Comparison of ENCODE assay signal across 13 mouse cellular contexts in the genomic region with DNA sequence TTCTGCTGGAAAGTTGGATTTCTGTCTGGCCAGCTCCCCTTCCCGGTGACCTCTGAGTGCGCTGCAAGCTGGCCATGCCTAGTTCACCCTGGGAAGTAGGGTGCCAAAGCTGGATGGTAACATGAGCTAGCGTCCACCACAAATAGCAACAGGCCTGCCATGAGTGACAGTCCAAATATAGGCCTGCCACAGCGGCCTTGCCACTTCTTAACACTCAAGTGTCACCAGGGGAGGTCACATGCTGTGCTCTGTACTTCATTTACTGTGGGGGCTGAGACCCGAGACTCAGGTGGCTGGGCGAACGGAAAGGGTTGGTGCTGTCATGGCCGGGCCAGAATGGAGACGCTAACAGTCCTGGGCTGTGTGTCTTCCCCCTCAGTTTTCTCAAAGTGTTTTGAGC. TPM values are rescaled to one million over a fixed set of nuclear protein-coding genes. Genes with fewer than 3 reads are reported as not detected.
DNase-seq lines count a peak whose midpoint lies in the region; ATAC-seq and TF ChIP-seq lines count a peak whose summit lies in the region.
"Had no signal": no experiment of that assay in that cellular context is flagged by ENCODE, and none has a peak within 500 bp of the region (broad histone marks: within the 10 kb centered on the region; RNA-seq: fewer than 3 reads in every experiment).

Fsd2 (minus strand) TSS at position 53 of the 400 bp plus-strand sequence.

- no peak for TF ChIP-seq CTCF in left cerebral cortex, adult 2 months (IDR thresholded peaks at IDR 0.05)

- 79% methylated on average over 9 of the region's 9 CpGs for WGBS in hindbrain, embryonic 10.5 days
- 70% methylated on average over 9 of the region's 9 CpGs for WGBS in hindbrain, embryonic 11.5 days
- WGBS in forebrain, embryonic 16.5 days = 81% methylated on average over 9 of the region's 9 CpGs

- no peaks in the 10 kb centered on the region for H3K9me3 ChIP-seq in hindbrain, embryonic 10.5 days
- H3K9me3 ChIP-seq in hindbrain, embryonic 11.5 days (ENCODE audit: control insufficient read depth, low read length) = no peaks in the 10 kb centered on the region
- H3K9me3 ChIP-seq in forebrain, embryonic 16.5 days (ENCODE audit: control insufficient read depth, low read length) = no peaks in the 10 kb centered on the region

- H3K9ac ChIP-seq in hindbrain, embryonic 11.5 days (ENCODE audit: low read depth, low read length) = no peak within 1 kb of the TSS
- H3K9ac ChIP-seq in forebrain, embryonic 16.5 days (replicated peaks; ENCODE audit: low read depth, low read length) = no peak within 1 kb of the TSS
- H3K9ac ChIP-seq: liver, postnatal 0 days had no signal

- no peak for ATAC-seq in hindbrain, embryonic 11.5 days (ENCODE audit: low FRiP score)
- no peak for ATAC-seq in forebrain, embryonic 16.5 days
- ATAC-seq: liver, postnatal 0 days had no signal

- intact Hi-C loops in heart, postnatal 14 days (cut with DNase I) = no loop called here
- intact Hi-C loops in left cerebral cortex, adult 2 months (cut with DNase I) = no loop called here

- 0 out of 2 replicates have a peak within 1 kb of the TSS, but pooled peaks have one; percentile 45 for H3K27ac ChIP-seq in hindbrain, embryonic 10.5 days
- no peak within 1 kb of the TSS for H3K27ac ChIP-seq in hindbrain, embryonic 11.5 days (ENCODE audit: low read depth, low read length)
- H3K27ac ChIP-seq in forebrain, embryonic 16.5 days (ENCODE audit: low read length) = peak within 1 kb of the TSS; percentile 60
- no peak within 1 kb of the TSS for H3K27ac ChIP-seq in left cerebral cortex, adult 2 months

- no peak within 1 kb of the TSS for H3K4me2 ChIP-seq in hindbrain, embryonic 11.5 days (replicated peaks; ENCODE audit: low read depth, low read length)
- no peak within 1 kb of the TSS for H3K4me2 ChIP-seq in forebrain, embryonic 16.5 days (ENCODE audit: low read length)

- H3K27me3 ChIP-seq in hindbrain, embryonic 10.5 days (ENCODE audit: insufficient read depth, poor library complexity, severe bottlenecking) = no peaks in the 10 kb centered on the region; the same call in 1 of the 2 replicates
- no peaks in the 10 kb centered on the region for H3K27me3 ChIP-seq in hindbrain, embryonic 11.5 days (ENCODE audit: control insufficient read depth, insufficient read depth, low read length)
- H3K27me3 ChIP-seq in forebrain, embryonic 16.5 days (replicated peaks; ENCODE audit: control insufficient read depth, insufficient read depth, low read length) = no peaks in the 10 kb centered on the region

- no peak within 1 kb of the TSS for H3K4me3 ChIP-seq in hindbrain, embryonic 10.5 days
- no peak within 1 kb of the TSS for H3K4me3 ChIP-seq in hindbrain, embryonic 11.5 days (ENCODE audit: low read depth, low read length)
- H3K4me3 ChIP-seq in forebrain, embryonic 16.5 days (replicated peaks; ENCODE audit: low read length) = no peak within 1 kb of the TSS
- H3K4me3 ChIP-seq in left cerebral cortex, adult 2 months = no peak within 1 kb of the TSS

- H3K4me1 ChIP-seq in hindbrain, embryonic 10.5 days (replicated peaks) = peaks cover 15% of the 10 kb centered on the region
- H3K4me1 ChIP-seq in hindbrain, embryonic 11.5 days (replicated peaks; ENCODE audit: control insufficient read depth, insufficient read depth, low read length) = no peaks in the 10 kb centered on the region
- peaks cover 9% of the 10 kb centered on the region for H3K4me1 ChIP-seq in forebrain, embryonic 16.5 days (replicated peaks; ENCODE audit: control insufficient read depth, insufficient read depth, low read length)

- H3K36me3 ChIP-seq in hindbrain, embryonic 10.5 days = no peaks in the 10 kb centered on the region
- no peaks in the 10 kb centered on the region for H3K36me3 ChIP-seq in hindbrain, embryonic 11.5 days (ENCODE audit: control insufficient read depth, insufficient read depth, low read length)
- no peaks in the 10 kb centered on the region for H3K36me3 ChIP-seq in forebrain, embryonic 16.5 days (ENCODE audit: control insufficient read depth, insufficient read depth)

- no peak for DNase-seq in hindbrain, embryonic 10.5 days (ENCODE audit: low spot score)
- DNase-seq in hindbrain, embryonic 11.5 days (ENCODE audit: low spot score) = no peak
- DNase-seq in heart, adult 18-20 months = peak; percentile 69 to 87
- DNase-seq in heart, postnatal 14 days = peak; percentile 46 to 60
- no peak for DNase-seq in left cerebral cortex, adult 2 months (ENCODE audit: extremely low spot score in 1 of 2, low spot score in 2 of 2)
- DNase-seq in frontal cortex, postnatal 25 days (ENCODE audit: low spot score in 2 of 2) = no peak
- no peak for DNase-seq in cerebellum, adult 11-12 months
- DNase-seq: cerebellum, postnatal 36 days; kidney, postnatal 4 days had no signal

RNA-seq across cellular contexts. Expression of gene Fsd2, which starts in this region (rescaled TPM):
- 0.07 and 0.54 TPM in 2 replicates for polyA plus RNA-seq in hindbrain, embryonic 10.5 days (2016; fragmentation: Nextera tagmentation; extraction: Ambion mirVana)
- polyA plus RNA-seq in hindbrain, embryonic 11.5 days (2014; fragmentation: Nextera tagmentation; extraction: Ambion mirVana) = 0.29 and 0.52 TPM in 2 replicates
- polyA plus RNA-seq in forebrain, embryonic 16.5 days (2015; fragmentation: Nextera tagmentation; extraction: Ambion mirVana) = 0.25 and 0.46 TPM in 2 replicates
- total RNA-seq in heart, adult 18-20 months (2021) = 100 to 1,000 TPM; 322 to 355 TPM
- total RNA-seq in heart, postnatal 14 days (2021) = 100 to 1,000 TPM; 241 to 254 TPM
- under 1 TPM; 0.25 to 0.26 TPM for total RNA-seq in left cerebral cortex, adult 2 months (2021)
- polyA plus RNA-seq: C2C12; intestine, embryonic 14.5 days had no signal

Comparison
In these comparisons a context has a peak if more than half of its experiments do, and no peak if none do; other contexts are left out.
1. RNA of gene Fsd2 (total RNA-seq): 322 to 355 TPM in heart, adult 18-20 months and 241 to 254 TPM in heart, postnatal 14 days; 0.25 to 0.26 TPM in left cerebral cortex, adult 2 months; every median in the first group is over 100 times any median in the second.
2. H3K27ac ChIP-seq: peak in hindbrain, embryonic 10.5 days (single experiment) and forebrain, embryonic 16.5 days (single experiment); none in hindbrain, embryonic 11.5 days (single experiment) and left cerebral cortex, adult 2 months (single experiment).
3. DNase-seq: peak in heart, adult 18-20 months (2 of 2) and heart, postnatal 14 days (2 of 2); none in hindbrain, embryonic 10.5 days (single experiment), hindbrain, embryonic 11.5 days (single experiment), left cerebral cortex, adult 2 months (0 of 2), frontal cortex, postnatal 25 days (0 of 2) and cerebellum, adult 11-12 months (single experiment).